Mouse (Mus musculus): ENCODE results near the gene Treml1.

DNA sequence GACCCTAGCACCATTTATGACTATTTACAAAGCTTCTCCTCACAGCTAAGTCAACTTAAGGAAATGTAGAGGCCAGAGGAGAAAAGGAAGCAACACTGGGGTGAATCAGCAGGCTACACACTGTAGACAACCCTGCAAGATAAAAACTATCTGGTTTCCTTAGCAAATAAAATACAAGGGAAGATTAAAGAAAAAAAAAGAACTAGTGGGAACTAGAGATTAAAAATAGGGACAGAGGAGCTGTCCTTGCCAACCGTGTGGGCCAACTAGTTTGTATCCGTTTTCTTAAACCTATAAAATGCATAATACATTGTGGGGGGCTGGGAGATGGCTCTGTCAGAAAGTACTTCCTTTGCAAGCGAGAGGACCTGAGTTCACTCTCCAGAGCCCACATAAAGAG lies 17.8 kb upstream of the Treml1 start:
- no peak for TF ChIP-seq CTCF (conservative IDR thresholded peaks at IDR 0.05; ENCODE audit: low read length)
- no peak for TF ChIP-seq POU5F1 (IDR thresholded peaks at IDR 0.05; ENCODE audit: borderline replicate concordance, low read length)
- TF ChIP-seq NANOG (IDR thresholded peaks at IDR 0.05; ENCODE audit: borderline replicate concordance, low read length) = no peak
